ENCODE assay signal across 22 mouse cellular contexts in genomic region chr5:64722211-64722610, GRCm38 (mm10).
A peak's percentile ranks its signal among the peaks of the same experiment; 100 is the strongest.
DNase-seq lines count a peak whose midpoint lies in the region; TF ChIP-seq lines count a peak whose summit lies in the region.
"Had no signal": no experiment of that assay in that cellular context is flagged by ENCODE, and none has a peak within 500 bp of the region (broad histone marks: within the 10 kb centered on the region; RNA-seq: fewer than 3 reads in every experiment).

No protein-coding gene starts in this region.

- DNase-seq in heart, adult 11 months: peak; percentile 59
- no peak for DNase-seq in heart, adult 8-10 months (ENCODE audit: low spot score)
- no peak for DNase-seq in layer of hippocampus, adult 2 months (ENCODE audit: low spot score in 2 of 2)
- DNase-seq in layer of hippocampus, adult 9-11 months: no peak
- DNase-seq in adipocyte (ENCODE audit: low spot score): peak; percentile 63
- DNase-seq in cerebellum, adult 8-10 months: no peak
- DNase-seq: adrenal gland, adult 2 months; adrenal gland, postnatal 14 days; cerebellum, adult 11 months; cerebellum, adult 2 months; cerebellum, postnatal 10 days; cerebellum, postnatal 36 days; embryo, embryonic 11 days; forebrain, postnatal 0 days; gastrocnemius, postnatal 25 days; heart, postnatal 14 days; heart, postnatal 4 days; kidney, adult 18-20 months had no signal

- H3K27ac ChIP-seq in layer of hippocampus, adult 2 months: 0 out of 2 replicates have a peak overlapping the region, but pooled peaks have one; percentile 28
- H3K27ac ChIP-seq: embryonic facial prominence, embryonic 15.5 days; heart, embryonic 13.5 days; hindbrain, embryonic 14.5 days; hindbrain, postnatal 0 days had no signal

- no peak for TF ChIP-seq CTCF in layer of hippocampus, adult 2 months (conservative IDR thresholded peaks at IDR 0.05)

- H3K4me3 ChIP-seq in layer of hippocampus, adult 2 months: no peak overlapping the region
- H3K4me3 ChIP-seq: embryonic facial prominence, embryonic 15.5 days; heart, embryonic 13.5 days had no signal

Comparison
In these comparisons a context has a peak if more than half of its experiments do, and no peak if none do; other contexts are left out.
1. DNase-seq: peak in heart, adult 11 months (single experiment) and adipocyte (single experiment); none in heart, adult 8-10 months (single experiment), layer of hippocampus, adult 2 months (0 of 2), layer of hippocampus, adult 9-11 months (single experiment) and cerebellum, adult 8-10 months (single experiment).